8 mouse cellular contexts compared by ENCODE assay signal in genomic region chr10:43451848-43452662, GRCm38 (mm10). TPM values are rescaled to one million over a fixed set of nuclear protein-coding genes. Genes with fewer than 3 reads are reported as not detected.
DNase-seq lines count a peak whose midpoint lies in the region; ATAC-seq lines count a peak whose summit lies in the region.

No protein-coding gene starts in this region.

- H3K36me3 ChIP-seq in hindbrain, embryonic 16.5 days (ENCODE audit: control insufficient read depth, insufficient read depth, low read length) = no peaks in the 10 kb centered on the region

- H3K27me3 ChIP-seq in hindbrain, embryonic 16.5 days (replicated peaks; ENCODE audit: control insufficient read depth, insufficient read depth, low read length) = no peaks in the 10 kb centered on the region

- DNase-seq in WW6 (ENCODE audit: low read depth, low spot score) = peak; percentile 43
- peak; percentile 71 to 83 for DNase-seq in cerebellum, postnatal 4 days (ENCODE audit: low spot score in 2 of 2)
- peak; percentile 77 for DNase-seq in gastrocnemius, adult 18-20 months (ENCODE audit: low spot score)
- DNase-seq in left cerebral cortex, adult 18-20 months (ENCODE audit: low spot score in 2 of 2) = peak; percentile 81 to 83
- peak; percentile 65 to 75 for DNase-seq in lung, postnatal 4 days
- peak; percentile 77 for DNase-seq in right cerebral cortex, adult 18-20 months
- peak; percentile 66 for DNase-seq in urinary bladder, postnatal 14 days (ENCODE audit: low spot score)

- 24% methylated on average over 16 of the region's 16 CpGs for WGBS in hindbrain, embryonic 16.5 days

- H3K4me1 ChIP-seq in hindbrain, embryonic 16.5 days (ENCODE audit: control insufficient read depth, insufficient read depth, low read depth, low read length) = peaks cover 7% of the 10 kb centered on the region

- H3K9me3 ChIP-seq in hindbrain, embryonic 16.5 days (ENCODE audit: control insufficient read depth, low read length) = no peaks in the 10 kb centered on the region

- H3K4me3 ChIP-seq in hindbrain, embryonic 16.5 days (ENCODE audit: low read length) = peak overlapping the region; percentile 26

- peak overlapping the region; percentile 53 for H3K4me2 ChIP-seq in hindbrain, embryonic 16.5 days (ENCODE audit: low read length)

- H3K9ac ChIP-seq in hindbrain, embryonic 16.5 days (ENCODE audit: low read depth, low read length) = peak overlapping the region; percentile 55

- no peak overlapping the region for H3K27ac ChIP-seq in hindbrain, embryonic 16.5 days (ENCODE audit: low read depth, low read length)

- peak; percentile 94 for ATAC-seq in hindbrain, embryonic 16.5 days

RNA-seq across cellular contexts. Expression of gene Bend3, which starts 26.6 kb away (rescaled TPM):
- total RNA-seq in gastrocnemius, adult 18-20 months (2021) = 1 to 10 TPM; 3.3 to 3.8 TPM
- 1.6 and 3.3 TPM in 2 replicates for polyA plus RNA-seq in hindbrain, embryonic 16.5 days (2015; fragmentation: Nextera tagmentation; extraction: Ambion mirVana)
- 1 to 10 TPM; 3.1 to 4.2 TPM for total RNA-seq in left cerebral cortex, adult 18-20 months (2021)
